Mouse (Mus musculus) forebrain, embryonic 14.5 days (tissue): Measurements from ENCODE around the gene Rab3ip. TPM values are rescaled to one million over a fixed set of nuclear protein-coding genes. Genes with fewer than 3 reads are reported as not detected.
A peak's percentile ranks its signal among the peaks of the same experiment; 100 is the strongest.

ENCODE experiments used
- ATAC-seq: fragments of 200-750 bp; cut with Nextera tagmentation; 2 replicates; pipeline ENCODE4 v1.8.0; 2017; ENCODE audit warnings: mild to moderate bottlenecking, moderate library complexity
- DNase-seq: peaks from one replicate; pipeline ENCODE4 v3.0.0-alpha.2; 2015; ENCODE audit warnings: low spot score
- H3K27ac ChIP-seq: fragments of 300-500 bp; sonication (generic); 2 replicates; pipeline ENCODE4 v1.5.1; 2014; ENCODE audit warnings: low read depth, mild to moderate bottlenecking, control low read depth, low read length, moderate library complexity
- H3K27me3 ChIP-seq: fragments of 300-500 bp; sonication (generic); replicated peaks from 2 replicates; pipeline ENCODE4 v1.6.1; 2014; ENCODE audit warnings: low read length, control low read depth, mixed read lengths; ENCODE audit not compliant: control insufficient read depth, insufficient read depth
- H3K36me3 ChIP-seq: fragments of 300-500 bp; sonication (generic); 2 replicates; pipeline ENCODE4 v1.6.1; 2014; ENCODE audit warnings: low read length, control low read depth; ENCODE audit not compliant: control insufficient read depth, insufficient read depth
- H3K4me1 ChIP-seq: fragments of 300-500 bp; sonication (generic); 2 replicates; pipeline ENCODE4 v1.6.1; 2014; ENCODE audit warnings: antibody characterized with exemption, low read length, control low read depth; ENCODE audit not compliant: control insufficient read depth, insufficient read depth
- H3K4me2 ChIP-seq: fragments of 300-500 bp; sonication (generic); 2 replicates; pipeline ENCODE4 v1.6.1; 2014; ENCODE audit warnings: mild to moderate bottlenecking, control low read depth, low read length
- H3K4me3 ChIP-seq: fragments of 300-500 bp; sonication (generic); 2 replicates; pipeline ENCODE4 v1.5.1; 2014; ENCODE audit warnings: low read depth, low read length, control low read depth
- H3K9ac ChIP-seq: fragments of 300-500 bp; sonication (generic); 2 replicates; pipeline ENCODE4 v1.6.1; 2014; ENCODE audit warnings: mild to moderate bottlenecking, low read length, control low read depth, moderate library complexity
- H3K9me3 ChIP-seq: fragments of 300-500 bp; sonication (generic); replicated peaks from 2 replicates; pipeline ENCODE4 v1.6.1; 2016; ENCODE audit warnings: low read length, control low read depth, mixed read lengths; ENCODE audit not compliant: control insufficient read depth
- WGBS: fragments of 180-500 bp; shearing (Covaris S2); extraction: QIAGEN DNeasy Blood & Tissue Kit; methylation state at CpG from one replicate; pipeline ENCODE4 v1.1.7; 2014; 5-methylcytosine and 5-hydroxymethylcytosine counted together
- polyA plus RNA-seq: library from polyadenylated mRNA; unstranded; fragments of >200 nt; fragmentation: Nextera tagmentation; extraction: Ambion mirVana; gene quantifications from 2 replicates; pipeline ENCODE4 v1.2.1, GENCODE M21; 2014

Rab3ip gene
- polyA plus RNA-seq, 1 experiment from 2014 or later = 37.3 TPM

GRCm38 (mm10) chr10:116904503-116904908 is 46.1 kb downstream of the Rab3ip start:
- ATAC-seq (no peak), DNase-seq (no peak)
- Histone ChIP-seq H3K9ac (no peak overlapping the region), H3K27me3 (no peaks in the 10 kb centered on the region), H3K4me1 (no peaks in the 10 kb centered on the region), H3K9me3 (no peaks in the 10 kb centered on the region), H3K27ac (no peak overlapping the region), H3K4me2 (no peak overlapping the region), H3K36me3 (peaks cover 45% of the 10 kb centered on the region), H3K4me3 (no peak overlapping the region)
- WGBS = 89% methylated on average over 10 of the region's 10 CpGs

DNA sequence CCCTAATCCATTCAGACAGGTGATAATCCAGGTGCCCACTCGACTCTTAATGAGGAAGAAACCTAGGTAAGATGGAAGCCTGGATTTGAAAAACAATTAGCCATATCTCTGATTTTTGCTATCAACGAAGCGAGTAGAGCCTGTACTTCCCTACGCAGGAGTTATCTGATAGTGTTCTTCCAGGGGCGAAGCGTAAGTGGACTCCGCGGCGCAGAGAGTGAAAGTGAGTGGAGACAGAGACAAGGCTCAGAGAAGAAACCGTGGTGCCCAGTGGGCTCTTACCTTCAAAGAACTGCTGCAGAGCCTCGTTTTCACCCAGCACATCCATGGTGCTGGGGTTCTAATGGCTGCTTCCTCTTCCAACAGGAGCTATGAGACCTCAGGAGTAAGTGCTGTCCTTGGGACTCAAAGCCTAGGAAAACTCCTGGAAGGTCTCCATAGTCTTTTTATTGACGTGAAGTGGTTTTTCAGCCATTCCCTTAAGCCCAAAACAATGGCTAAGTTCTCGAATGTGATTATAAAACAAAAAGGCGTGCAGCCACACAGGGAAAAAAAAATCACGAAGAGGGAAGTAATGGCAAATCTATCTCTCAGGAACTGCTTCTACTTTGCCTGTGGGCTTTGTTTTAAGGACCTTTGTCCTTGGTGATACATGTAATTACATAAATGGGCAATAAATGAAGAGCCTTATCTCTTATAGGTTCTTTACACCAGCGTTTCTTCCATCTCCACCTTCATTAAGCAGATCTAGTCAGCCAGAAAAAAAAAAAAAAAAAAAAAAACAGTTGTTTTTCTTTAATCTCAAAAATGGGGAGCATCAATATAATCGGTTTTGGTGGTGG is 54.0 kb downstream of the Rab3ip start, which contains the start of gene Myrfl:
TSS of gene Myrfl (minus strand) at position 584 of the 842 bp plus-strand sequence.
- H3K27ac ChIP-seq = no peak within 1 kb of the TSS
- H3K27me3 ChIP-seq = no peaks in the 10 kb centered on the region
- no peaks in the 10 kb centered on the region for H3K9me3 ChIP-seq
- no peak for ATAC-seq
- H3K4me1 ChIP-seq = no peaks in the 10 kb centered on the region
- no peaks in the 10 kb centered on the region for H3K36me3 ChIP-seq
- no peak within 1 kb of the TSS for H3K9ac ChIP-seq
- DNase-seq = no peak
- 75% methylated on average over 17 of the region's 17 CpGs for WGBS
- no peak within 1 kb of the TSS for H3K4me2 ChIP-seq
- H3K4me3 ChIP-seq = no peak within 1 kb of the TSS

GRCm38 (mm10) chr10:116895108-116895833 is 55.3 kb downstream of the Rab3ip start:
- Histone ChIP-seq H3K4me2 (no peak overlapping the region), H3K4me3 (no peak overlapping the region), H3K36me3 (no peaks in the 10 kb centered on the region), H3K27ac (no peak overlapping the region), H3K27me3 (no peaks in the 10 kb centered on the region), H3K4me1 (no peaks in the 10 kb centered on the region), H3K9ac (no peak overlapping the region), H3K9me3 (no peaks in the 10 kb centered on the region)
- no peak for ATAC-seq
- 88% methylated on average over 12 of the region's 12 CpGs for WGBS
- no peak for DNase-seq

GRCm38 (mm10) chr10:116894540-116894939 is 56.0 kb downstream of the Rab3ip start:
- H3K27ac ChIP-seq = no peak overlapping the region
- no peaks in the 10 kb centered on the region for H3K9me3 ChIP-seq
- no peaks in the 10 kb centered on the region for H3K36me3 ChIP-seq
- no peak for ATAC-seq
- no peak overlapping the region for H3K4me2 ChIP-seq
- WGBS = 69% methylated on average over 6 of the region's 6 CpGs
- no peak for DNase-seq
- no peak overlapping the region for H3K9ac ChIP-seq
- no peaks in the 10 kb centered on the region for H3K4me1 ChIP-seq
- no peak overlapping the region for H3K4me3 ChIP-seq
- no peaks in the 10 kb centered on the region for H3K27me3 ChIP-seq

DNA sequence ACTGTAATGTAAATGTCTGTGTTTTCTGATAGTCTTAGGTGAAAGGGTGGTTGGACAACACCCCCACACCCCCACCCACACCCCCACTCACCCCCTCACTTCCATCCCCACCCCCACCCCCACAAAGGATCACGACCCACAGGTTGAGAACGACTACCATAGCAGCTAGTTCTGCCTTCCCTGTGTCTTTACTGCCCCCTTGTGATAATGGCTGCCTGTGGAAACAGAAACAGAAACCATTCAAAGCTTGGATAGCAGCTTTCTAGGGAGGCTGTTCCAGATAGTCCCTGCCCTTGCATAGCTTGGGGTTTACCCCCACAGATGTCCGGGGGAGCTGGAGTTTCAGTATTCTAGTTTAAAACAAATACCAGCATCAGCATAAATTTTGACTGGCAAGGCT is 56.8 kb downstream of the Rab3ip start:
- Histone ChIP-seq H3K36me3 (no peaks in the 10 kb centered on the region), H3K4me1 (no peaks in the 10 kb centered on the region), H3K9ac (no peak overlapping the region), H3K27me3 (no peaks in the 10 kb centered on the region), H3K4me3 (no peak overlapping the region), H3K27ac (no peak overlapping the region), H3K9me3 (no peaks in the 10 kb centered on the region), H3K4me2 (no peak overlapping the region)
- ATAC-seq (no peak), DNase-seq (peak; percentile 60)
- WGBS = 26% methylated on average over 3 of the region's 3 CpGs

DNA sequence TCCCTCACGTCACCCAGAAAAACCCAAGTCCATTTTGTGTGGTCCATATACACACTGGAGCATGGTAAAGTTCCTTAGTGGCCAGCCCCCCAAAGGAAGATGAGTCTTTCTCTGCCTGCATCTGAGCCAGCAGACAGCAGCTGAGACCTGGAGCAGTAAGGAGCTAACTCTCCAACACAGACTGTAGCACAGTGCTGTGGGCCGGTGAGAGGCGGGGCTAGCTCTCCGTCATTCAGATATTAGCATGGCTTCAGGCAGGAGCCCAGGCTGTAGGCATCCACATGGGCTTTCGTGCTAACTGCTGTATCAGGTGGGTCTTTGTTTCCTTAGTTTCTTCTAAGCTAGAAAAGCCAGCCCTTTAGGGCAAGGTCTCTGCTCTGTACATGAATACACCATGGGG is 60.0 kb downstream of the Rab3ip start:
- Histone ChIP-seq H3K9ac (no peak overlapping the region), H3K4me1 (no peaks in the 10 kb centered on the region), H3K9me3 (no peaks in the 10 kb centered on the region), H3K36me3 (no peaks in the 10 kb centered on the region), H3K4me3 (no peak overlapping the region), H3K27me3 (no peaks in the 10 kb centered on the region), H3K4me2 (no peak overlapping the region), H3K27ac (no peak overlapping the region)
- 40% methylated on average over 5 of the region's 5 CpGs for WGBS
- ATAC-seq (peak; percentile 69; the same call in 1 of the 2 replicates), DNase-seq (peak; percentile 27)

GRCm38 (mm10) chr10:116884552-116884951 is 66.0 kb downstream of the Rab3ip start:
- ATAC-seq (no peak), DNase-seq (no peak)

DNA sequence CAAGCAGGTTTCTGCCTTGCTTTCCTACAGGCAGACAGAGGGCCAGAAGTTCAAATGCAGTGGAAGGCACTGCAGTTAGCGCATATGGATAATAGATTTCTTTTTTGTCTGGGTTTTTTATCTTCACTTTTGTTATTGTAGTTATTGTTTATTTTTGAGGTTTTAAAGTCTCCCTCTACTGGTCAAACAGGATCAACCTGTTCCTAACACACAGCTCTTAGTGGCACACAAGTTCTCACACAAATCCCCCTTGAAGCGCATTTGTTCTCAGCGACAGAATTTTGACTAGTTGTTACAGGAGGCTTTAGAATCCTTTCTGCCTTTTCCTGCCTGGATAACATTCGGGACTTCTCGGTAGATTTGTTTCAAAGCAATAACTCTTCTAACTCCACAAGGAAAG is 67.0 kb downstream of the Rab3ip start:
- Histone ChIP-seq H3K9me3 (no peaks in the 10 kb centered on the region), H3K4me3 (no peak overlapping the region), H3K27ac (no peak overlapping the region), H3K9ac (no peak overlapping the region), H3K36me3 (no peaks in the 10 kb centered on the region), H3K27me3 (no peaks in the 10 kb centered on the region), H3K4me1 (no peaks in the 10 kb centered on the region), H3K4me2 (no peak overlapping the region)
- DNase-seq = no peak
- WGBS = 76% methylated on average over 5 of the region's 5 CpGs
- ATAC-seq = no peak

More at GRCm38 (mm10) chr10:116884552-116884951, 66.0 kb downstream of the Rab3ip start:
- H3K4me3 ChIP-seq = no peak overlapping the region
- no peaks in the 10 kb centered on the region for H3K4me1 ChIP-seq
- H3K9me3 ChIP-seq = no peaks in the 10 kb centered on the region
- 83% methylated on average over 3 of the region's 3 CpGs for WGBS
- H3K27me3 ChIP-seq = no peaks in the 10 kb centered on the region
- no peak overlapping the region for H3K27ac ChIP-seq
- H3K4me2 ChIP-seq = no peak overlapping the region
- H3K9ac ChIP-seq = no peak overlapping the region
- H3K36me3 ChIP-seq = no peaks in the 10 kb centered on the region

GRCm38 (mm10) chr10:116877436-116877835 is 73.1 kb downstream of the Rab3ip start:
- Histone ChIP-seq H3K4me1 (no peaks in the 10 kb centered on the region), H3K27me3 (no peaks in the 10 kb centered on the region), H3K36me3 (no peaks in the 10 kb centered on the region), H3K27ac (no peak overlapping the region), H3K4me3 (no peak overlapping the region), H3K9ac (no peak overlapping the region), H3K4me2 (no peak overlapping the region), H3K9me3 (no peaks in the 10 kb centered on the region)
- DNase-seq (no peak), ATAC-seq (no peak)
- 90% methylated on average over 4 of the region's 4 CpGs for WGBS
